Mouse (Mus musculus) sigmoid colon, adult 10 weeks (tissue): Measurements from ENCODE around the gene Olfr259. TPM values are rescaled to one million over a fixed set of nuclear protein-coding genes. Genes with fewer than 3 reads are reported as not detected.

ENCODE experiments used
- polyA plus RNA-seq: library from polyadenylated mRNA; stranded (reverse); fragments of 350-450 nt; fragmentation: Illumina TruSeq; extraction: RNeasy Lipid Tissue Mini Kit (QIAGEN cat#74804); gene quantifications from one replicate; pipeline ENCODE4 v1.2.3, GENCODE M21; 2014; ENCODE audit warnings: low read depth, low replicate concordance

The Olfr259 gene
- polyA plus RNA-seq, result not detected

DNA sequence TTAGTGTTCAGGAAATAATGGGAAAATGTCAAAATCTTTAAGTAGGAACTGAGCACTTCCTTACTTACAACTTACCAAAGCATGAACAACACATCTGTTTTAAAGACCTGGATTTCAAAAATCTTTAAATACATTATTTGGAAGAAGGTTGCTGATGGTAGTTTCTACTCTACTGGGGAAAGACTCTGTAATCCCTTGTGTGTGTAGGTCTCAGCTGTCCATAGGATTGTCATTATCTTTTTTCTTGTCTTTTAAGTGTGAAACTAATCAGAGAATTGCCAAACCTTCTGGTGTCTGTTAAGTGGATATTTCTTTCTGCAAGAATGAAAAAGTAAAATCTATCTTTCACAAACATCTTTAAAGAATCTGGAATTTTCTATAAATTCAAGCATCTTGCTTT lies at the start of gene Olfr259:
Gene Olfr259, minus strand, starts transcription at position 101 of the 400 bp plus-strand sequence.

GRCm38 (mm10) chr2:87152524-87152923 lies 38.2 kb upstream of the Olfr259 start, which contains the start of gene Olfr1111:
Gene Olfr1111, minus strand, starts transcription at chr2:87152624.

DNA sequence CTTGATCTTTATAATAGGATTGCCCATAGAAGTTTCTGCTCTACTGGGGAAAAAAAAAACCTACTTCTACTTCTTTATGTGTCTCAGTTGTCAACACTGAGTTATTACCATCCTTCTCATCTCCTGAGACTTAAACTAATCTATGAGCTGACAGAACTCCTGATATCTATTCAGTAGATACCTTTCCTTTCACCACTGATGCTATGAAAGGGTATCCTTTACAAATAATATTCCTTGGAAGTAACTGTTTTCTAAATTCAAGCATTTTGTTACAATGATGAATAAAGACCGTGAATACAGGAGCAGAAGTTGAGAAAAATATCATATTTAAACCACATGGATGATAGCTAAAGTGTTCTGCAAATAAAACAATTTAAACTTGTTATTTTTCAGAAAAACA lies 25.8 kb upstream of the Olfr259 start, which contains the start of gene Olfr1110:
Gene Olfr1110, minus strand, starts transcription at position 101 of the 400 bp plus-strand sequence.

DNA sequence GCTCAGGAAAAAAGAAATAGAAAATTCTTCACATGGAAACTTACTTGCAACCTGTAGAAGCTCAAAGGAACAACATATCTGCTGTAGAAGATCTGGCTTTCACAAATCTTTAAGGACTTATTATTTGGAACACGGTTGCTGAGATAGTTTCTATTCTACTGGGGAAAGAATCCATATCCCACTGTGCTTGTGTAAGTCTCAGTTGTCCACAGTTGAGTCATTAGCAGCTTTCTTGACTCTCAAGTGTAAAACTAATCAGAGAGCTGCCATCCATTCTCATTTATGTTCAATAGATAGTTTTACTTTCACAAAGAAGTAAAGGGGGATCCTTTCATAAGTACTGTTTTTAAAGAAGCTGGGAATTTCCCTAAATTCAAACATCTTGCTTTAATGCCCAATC lies 18.5 kb downstream of the Olfr259 start, which contains the start of gene Olfr1109:
Gene Olfr1109, minus strand, starts transcription at position 101 of the 400 bp plus-strand sequence.

DNA sequence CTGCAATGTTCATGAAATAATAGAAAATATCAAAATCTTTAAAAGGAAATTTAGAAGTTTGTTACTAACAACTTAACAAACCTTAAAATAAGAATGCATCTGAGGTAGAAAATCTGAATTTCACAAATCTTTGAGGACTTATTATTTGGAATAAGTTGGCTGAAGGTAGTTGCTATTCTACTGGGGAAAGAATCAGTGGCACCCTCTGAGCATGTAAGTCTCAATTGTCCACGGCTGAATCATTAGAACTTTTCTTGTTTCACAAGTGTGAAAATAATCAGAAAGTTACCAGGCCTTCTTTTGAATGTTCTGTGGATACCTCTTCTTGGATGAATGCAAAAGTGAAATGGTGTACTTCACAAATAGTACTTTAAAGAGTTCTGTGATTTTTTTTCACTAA lies 38.6 kb downstream of the Olfr259 start, which contains the start of gene Olfr1107:
Gene Olfr1107, minus strand, starts transcription at position 101 of the 400 bp plus-strand sequence.

Other genes with a start within 250 kb of the Olfr259 start
- gene Gm13723, start 239.8 kb downstream of the Olfr259 start, polyA plus RNA-seq, result not detected
- gene Olfr1097, start 222.4 kb downstream of the Olfr259 start, polyA plus RNA-seq, result not detected
- gene Olfr1098, start 190.0 kb downstream of the Olfr259 start, polyA plus RNA-seq, result not detected
- not detected for gene Olfr1099, start 153.9 kb downstream of the Olfr259 start, polyA plus RNA-seq
- not detected for gene Olfr1100, start 134.6 kb downstream of the Olfr259 start, polyA plus RNA-seq
- gene Olfr1101, start 123.3 kb downstream of the Olfr259 start, polyA plus RNA-seq, result not detected
- gene Olfr1102, start 116.2 kb downstream of the Olfr259 start, polyA plus RNA-seq, result not detected
- not detected for gene Olfr1104, start 87.5 kb downstream of the Olfr259 start, polyA plus RNA-seq
- gene Olfr1105, start 78.0 kb downstream of the Olfr259 start, polyA plus RNA-seq, result not detected
- gene Olfr1106, start 62.3 kb downstream of the Olfr259 start, polyA plus RNA-seq, result not detected
- not detected for gene Olfr1107, start 38.8 kb downstream of the Olfr259 start, polyA plus RNA-seq
- not detected for gene Olfr1109, start 18.6 kb downstream of the Olfr259 start, polyA plus RNA-seq
- gene Olfr1110, start 25.7 kb upstream of the Olfr259 start, polyA plus RNA-seq, result not detected
- not detected for gene Olfr1111, start 38.1 kb upstream of the Olfr259 start, polyA plus RNA-seq
- gene Olfr1112, start 73.2 kb upstream of the Olfr259 start, polyA plus RNA-seq, result not detected
- not detected for gene Olfr1113, start 94.4 kb upstream of the Olfr259 start, polyA plus RNA-seq
- not detected for gene Olfr1115, start 133.4 kb upstream of the Olfr259 start, polyA plus RNA-seq
- gene Olfr1116, start 153.0 kb upstream of the Olfr259 start, polyA plus RNA-seq, result not detected
- gene Olfr1118, start 193.0 kb upstream of the Olfr259 start, polyA plus RNA-seq, result not detected
- gene Olfr1120, start 240.2 kb upstream of the Olfr259 start, polyA plus RNA-seq, result not detected